Mouse (Mus musculus): ENCODE results near the gene Arhgap6. TPM values are rescaled to one million over a fixed set of nuclear protein-coding genes. Genes with fewer than 3 reads are reported as not detected.

Arhgap6 gene
- polyA plus RNA-seq, 1 experiment, result 1.2 TPM

GRCm38 (mm10) chrX:169158385-169158784 is 363.5 kb downstream of the Arhgap6 start:
- Histone ChIP-seq H3K27me3 (ENCODE audit: control insufficient read depth, insufficient read depth, low read length) (no peaks in the 10 kb centered on the region), H3K36me3 (ENCODE audit: control insufficient read depth, insufficient read depth, low read length) (no peaks in the 10 kb centered on the region), H3K27ac (ENCODE audit: insufficient read depth, low read depth, low read length) (no peak overlapping the region), H3K4me1 (ENCODE audit: control insufficient read depth, insufficient read depth, insufficient read length, low read length) (no peaks in the 10 kb centered on the region), H3K4me3 (ENCODE audit: low read depth, low read length) (no peak overlapping the region)
- WGBS, result 32% methylated on average over 6 of the region's 6 CpGs
- TF ChIP-seq CTCF (IDR thresholded peaks at IDR 0.05; ENCODE audit: extremely low read depth, insufficient read length, insufficient replicate concordance, low read depth, low read length), result no peak
- no peak for TF ChIP-seq POLR2A (IDR thresholded peaks at IDR 0.05; ENCODE audit: low read depth, low read length)

DNA sequence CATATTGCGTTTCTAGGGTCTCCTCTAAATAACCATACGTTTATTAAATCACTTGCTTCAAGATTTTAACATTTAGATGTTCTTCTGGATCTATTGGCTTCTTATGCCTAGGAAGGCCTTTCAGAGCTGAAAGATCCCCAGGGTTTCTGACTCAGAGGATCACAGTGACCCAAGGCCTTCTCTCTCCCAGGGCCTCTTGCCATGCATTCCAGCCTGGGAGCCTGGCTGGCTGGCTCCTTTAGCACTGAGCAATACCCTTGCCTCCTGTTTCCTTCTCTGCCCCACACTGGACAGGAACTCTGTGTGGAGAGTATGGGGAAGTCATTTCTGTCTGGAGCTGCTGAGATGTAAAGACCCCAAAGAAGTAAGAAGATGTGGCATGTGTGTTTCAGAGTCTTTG is 376.1 kb downstream of the Arhgap6 start:
- H3K4me3 ChIP-seq (ENCODE audit: low read depth, low read length), result no peak overlapping the region
- no peak for TF ChIP-seq POLR2A (IDR thresholded peaks at IDR 0.05; ENCODE audit: low read depth, low read length)
- TF ChIP-seq CTCF (IDR thresholded peaks at IDR 0.05; ENCODE audit: extremely low read depth, insufficient read length, insufficient replicate concordance, low read depth, low read length), result no peak
- WGBS, result 92% methylated on average over 2 of the region's 2 CpGs
- H3K36me3 ChIP-seq (ENCODE audit: control insufficient read depth, insufficient read depth, low read length), result no peaks in the 10 kb centered on the region
- no peaks in the 10 kb centered on the region for H3K4me1 ChIP-seq (ENCODE audit: control insufficient read depth, insufficient read depth, insufficient read length, low read length)
- H3K27ac ChIP-seq (ENCODE audit: insufficient read depth, low read depth, low read length), result no peak overlapping the region
- H3K27me3 ChIP-seq (ENCODE audit: control insufficient read depth, insufficient read depth, low read length), result no peaks in the 10 kb centered on the region

GRCm38 (mm10) chrX:169173796-169174195 is 378.9 kb downstream of the Arhgap6 start:
- Histone ChIP-seq H3K27ac (ENCODE audit: insufficient read depth, low read depth, low read length) (no peak overlapping the region), H3K27me3 (ENCODE audit: control insufficient read depth, insufficient read depth, low read length) (no peaks in the 10 kb centered on the region), H3K36me3 (ENCODE audit: control insufficient read depth, insufficient read depth, low read length) (no peaks in the 10 kb centered on the region), H3K4me3 (ENCODE audit: low read depth, low read length) (no peak overlapping the region), H3K4me1 (ENCODE audit: control insufficient read depth, insufficient read depth, insufficient read length, low read length) (no peaks in the 10 kb centered on the region)
- TF ChIP-seq CTCF (IDR thresholded peaks at IDR 0.05; ENCODE audit: extremely low read depth, insufficient read length, insufficient replicate concordance, low read depth, low read length) (no peak), POLR2A (IDR thresholded peaks at IDR 0.05; ENCODE audit: low read depth, low read length) (no peak)
- no CpG with 5 or more reads among the region's 1 CpGs for WGBS

DNA sequence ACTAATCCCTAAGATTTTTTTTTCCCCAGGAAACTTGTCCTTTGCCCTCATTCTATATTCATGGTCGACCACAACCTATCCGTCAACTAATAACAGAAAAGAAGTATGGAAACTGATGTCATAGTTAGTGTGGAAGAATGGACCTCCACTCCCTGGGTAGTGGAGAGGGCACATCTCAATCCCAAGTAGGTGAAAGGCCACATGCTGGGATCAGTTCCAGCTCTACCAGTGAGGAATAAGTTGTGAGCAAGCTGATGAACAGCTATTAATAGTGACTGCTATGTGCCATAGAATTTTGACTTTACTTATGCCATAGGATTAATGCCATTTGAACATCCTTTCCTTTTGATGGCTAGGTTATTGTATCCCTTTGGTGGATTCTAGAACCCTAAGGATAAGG is 383.7 kb downstream of the Arhgap6 start:
- TF ChIP-seq CTCF (IDR thresholded peaks at IDR 0.05; ENCODE audit: extremely low read depth, insufficient read length, insufficient replicate concordance, low read depth, low read length) (no peak), POLR2A (IDR thresholded peaks at IDR 0.05; ENCODE audit: low read depth, low read length) (no peak)
- no peaks in the 10 kb centered on the region for H3K36me3 ChIP-seq (ENCODE audit: control insufficient read depth, insufficient read depth, low read length)
- 73% methylated on average over 2 of the region's 2 CpGs for WGBS
- no peaks in the 10 kb centered on the region for H3K4me1 ChIP-seq (ENCODE audit: control insufficient read depth, insufficient read depth, insufficient read length, low read length)
- H3K4me3 ChIP-seq (ENCODE audit: low read depth, low read length), result no peak overlapping the region
- no peak overlapping the region for H3K27ac ChIP-seq (ENCODE audit: insufficient read depth, low read depth, low read length)
- H3K27me3 ChIP-seq (ENCODE audit: control insufficient read depth, insufficient read depth, low read length), result no peaks in the 10 kb centered on the region

DNA sequence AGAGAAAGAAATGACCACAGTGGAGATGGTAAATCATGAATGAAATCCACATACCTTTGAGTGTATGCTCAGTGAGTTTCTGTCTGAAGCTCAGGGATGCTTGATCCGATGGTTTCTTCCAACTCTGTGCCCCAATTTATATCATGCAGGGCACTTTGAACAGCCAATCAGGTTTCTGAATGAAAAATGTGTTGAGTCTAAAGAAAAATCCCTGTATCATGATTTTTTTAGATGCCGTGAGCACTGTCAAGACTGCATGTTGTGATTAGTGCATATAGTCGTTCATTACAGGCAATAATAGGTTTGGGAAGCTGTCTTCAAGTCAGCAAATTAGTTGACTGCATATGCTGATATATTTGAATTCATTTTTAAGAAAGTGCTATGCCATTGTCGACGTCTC is 392.2 kb downstream of the Arhgap6 start, which contains the start of gene Amelx:
TSS of gene Amelx (minus strand) at position 101 of the 400 bp plus-strand sequence.
- WGBS, result 84% methylated on average over 5 of the region's 5 CpGs
- no peaks in the 10 kb centered on the region for H3K4me1 ChIP-seq (ENCODE audit: control insufficient read depth, insufficient read depth, insufficient read length, low read length)
- no peak for TF ChIP-seq POLR2A (IDR thresholded peaks at IDR 0.05; ENCODE audit: low read depth, low read length)
- TF ChIP-seq CTCF (IDR thresholded peaks at IDR 0.05; ENCODE audit: extremely low read depth, insufficient read length, insufficient replicate concordance, low read depth, low read length), result no peak

GRCm38 (mm10) chrX:169210019-169210418 is 415.1 kb downstream of the Arhgap6 start:
- Histone ChIP-seq H3K27me3 (ENCODE audit: control insufficient read depth, insufficient read depth, low read length) (no peaks in the 10 kb centered on the region), H3K36me3 (ENCODE audit: control insufficient read depth, insufficient read depth, low read length) (no peaks in the 10 kb centered on the region), H3K4me3 (ENCODE audit: low read depth, low read length) (no peak overlapping the region), H3K4me1 (ENCODE audit: control insufficient read depth, insufficient read depth, insufficient read length, low read length) (0 out of 2 replicates have a peak, but pooled peaks cover 4% of the 10 kb centered on the region), H3K27ac (ENCODE audit: insufficient read depth, low read depth, low read length) (no peak overlapping the region)
- TF ChIP-seq POLR2A (IDR thresholded peaks at IDR 0.05; ENCODE audit: low read depth, low read length), result no peak
- 36% methylated on average over 3 of the region's 3 CpGs for WGBS

More for the DNA sequence above, 392.2 kb downstream of the Arhgap6 start, which contains the start of gene Amelx:
- no peaks in the 10 kb centered on the region for H3K36me3 ChIP-seq (ENCODE audit: control insufficient read depth, insufficient read depth, low read length)
- no peak within 1 kb of the TSS for H3K4me3 ChIP-seq (ENCODE audit: low read depth, low read length)
- H3K27ac ChIP-seq (ENCODE audit: insufficient read depth, low read depth, low read length), result no peak within 1 kb of the TSS
- no peaks in the 10 kb centered on the region for H3K27me3 ChIP-seq (ENCODE audit: control insufficient read depth, insufficient read depth, low read length)

- Histone ChIP-seq H3K36me3 (ENCODE audit: control insufficient read depth, insufficient read depth, low read length) (no peaks in the 10 kb centered on the region), H3K27me3 (ENCODE audit: control insufficient read depth, insufficient read depth, low read length) (no peaks in the 10 kb centered on the region), H3K27ac (ENCODE audit: insufficient read depth, low read depth, low read length) (no peak overlapping the region), H3K4me1 (ENCODE audit: control insufficient read depth, insufficient read depth, insufficient read length, low read length) (no peaks in the 10 kb centered on the region), H3K4me3 (ENCODE audit: low read depth, low read length) (no peak overlapping the region)
- no peak for TF ChIP-seq CTCF (IDR thresholded peaks at IDR 0.05; ENCODE audit: extremely low read depth, insufficient read length, insufficient replicate concordance, low read depth, low read length)
- no peak for TF ChIP-seq POLR2A (IDR thresholded peaks at IDR 0.05; ENCODE audit: low read depth, low read length)
- WGBS, result 59% methylated on average over 8 of the region's 8 CpGs
Observed at GRCm38 (mm10) chrX:169220064-169220463, 425.2 kb downstream of the Arhgap6 start.

All from small intestine, adult 2 months (tissue).